Mouse (Mus musculus): ENCODE data around the gene Gm3404.
"Not testable (repeated sequence)": the region's sequence is repeated elsewhere in the genome, so short reads cannot be mapped to it uniquely, and the experiment has no call there.

Gene Gm3404

DNA sequence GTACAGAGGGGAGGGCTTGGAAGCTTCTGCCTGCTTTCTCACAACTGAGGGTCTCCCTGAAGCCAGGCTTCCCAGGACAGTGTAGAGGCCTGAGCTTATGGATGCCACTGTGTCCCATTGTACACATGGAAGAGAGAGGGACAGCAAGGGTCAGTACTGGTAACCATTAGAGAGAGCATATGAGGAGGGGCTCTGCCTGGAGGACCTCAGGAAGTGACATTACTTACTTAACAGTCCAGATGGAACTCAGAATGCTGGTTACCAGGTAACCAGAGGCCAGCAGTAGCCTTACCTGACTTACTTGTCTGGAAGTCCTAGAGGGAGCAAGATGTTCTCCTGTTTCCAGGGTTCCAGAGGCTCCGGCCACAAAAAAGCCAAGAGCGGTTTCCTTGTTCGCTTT, at the start of gene Gm3404:
Gene Gm3404, plus strand, starts transcription at position 301 of the 400 bp plus-strand sequence.
- DNase-seq (ENCODE audit: low spot score) = not testable (repeated sequence)

GRCm38 (mm10) chr5:146479564-146479963, 46.0 kb upstream of the Gm3404 start:
- peak; percentile 11 for DNase-seq (ENCODE audit: low spot score)

- not testable (repeated sequence) for DNase-seq (ENCODE audit: low spot score)
Observed at GRCm38 (mm10) chr5:146481665-146482064, 43.9 kb upstream of the Gm3404 start, which contains the start of gene Gm6408. Gene Gm6408 (plus strand): TSS chr5:146481965.

DNA sequence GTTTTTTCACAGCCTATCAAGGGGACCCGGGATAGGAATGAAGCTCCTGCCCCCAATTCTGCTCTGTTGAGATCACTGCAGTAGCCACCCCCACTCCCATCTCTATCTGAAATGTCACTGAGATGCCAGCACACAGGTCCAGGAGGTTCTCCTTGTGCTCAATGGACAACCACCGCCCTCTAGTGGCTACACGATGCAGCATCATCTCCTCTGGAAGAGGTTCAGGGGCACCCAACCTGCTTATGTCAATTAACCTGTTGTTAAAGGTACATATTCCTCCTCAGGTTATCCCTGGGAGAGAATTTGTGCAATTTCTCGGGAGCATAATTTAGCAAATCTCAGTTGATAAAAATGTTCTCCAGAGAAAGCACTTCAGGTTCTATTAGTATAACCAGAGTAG, 36.6 kb upstream of the Gm3404 start:
- peak; percentile 22 for DNase-seq (ENCODE audit: low spot score)

GRCm38 (mm10) chr5:146491063-146491462, 34.5 kb upstream of the Gm3404 start, which contains the start of gene Gm6370:
Gene Gm6370 (plus strand): TSS chr5:146491363.
- DNase-seq (ENCODE audit: low spot score) = not testable (repeated sequence)

DNA sequence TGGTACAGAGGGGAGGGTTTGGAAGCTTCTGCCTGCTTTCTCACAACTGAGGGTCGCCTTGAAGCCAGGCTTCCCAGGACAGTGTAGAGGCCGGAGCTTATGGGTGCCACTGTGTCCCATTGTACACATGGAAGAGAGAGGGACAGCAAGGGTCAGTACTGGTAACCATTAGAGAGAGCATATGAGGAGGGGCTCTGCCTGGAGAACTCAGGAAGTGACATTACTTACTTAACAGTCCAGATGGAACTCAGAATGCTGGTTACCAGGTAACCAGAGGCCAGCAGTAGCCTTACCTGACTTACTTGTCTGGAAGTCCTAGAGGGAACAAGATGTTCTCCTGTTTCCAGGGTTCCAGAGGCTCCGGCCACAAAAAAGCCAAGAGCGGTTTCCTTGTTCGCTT, 23.5 kb upstream of the Gm3404 start, which contains the start of gene 4930449I24Rik:
Gene 4930449I24Rik, plus strand, starts transcription at position 301 of the 400 bp plus-strand sequence.
- not testable (repeated sequence) for DNase-seq (ENCODE audit: low spot score)

GRCm38 (mm10) chr5:146513823-146514222, 11.8 kb upstream of the Gm3404 start, which contains the start of gene Gm3402:
Gene Gm3402 (plus strand): TSS chr5:146514123.
- not testable (repeated sequence) for DNase-seq (ENCODE audit: low spot score)

GRCm38 (mm10) chr5:146537347-146537746, 11.7 kb downstream of the Gm3404 start, which contains the start of gene Gm3409:
Gene Gm3409 (plus strand): TSS chr5:146537647.
- DNase-seq (ENCODE audit: low spot score) = not testable (repeated sequence)

DNA sequence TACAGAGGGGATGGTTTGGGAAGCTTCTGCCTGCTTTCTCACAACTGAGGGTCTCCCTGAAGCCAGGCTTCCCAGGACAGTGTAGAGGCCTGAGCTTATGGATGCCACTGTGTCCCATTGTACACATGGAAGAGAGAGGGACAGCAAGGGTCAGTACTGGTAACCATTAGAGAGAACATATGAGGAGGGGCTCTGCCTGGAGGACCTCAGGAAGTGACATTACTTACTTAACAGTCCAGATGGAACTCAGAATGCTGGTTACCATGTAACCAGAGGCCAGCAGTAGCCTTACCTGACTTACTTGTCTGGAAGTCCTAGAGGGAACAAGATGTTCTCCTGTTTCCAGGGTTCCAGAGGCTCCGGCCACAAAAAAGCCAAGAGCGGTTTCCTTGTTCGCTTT, 30.2 kb downstream of the Gm3404 start, which contains the start of gene Gm3415:
Gene Gm3415, plus strand, starts transcription at position 301 of the 400 bp plus-strand sequence.
- not testable (repeated sequence) for DNase-seq (ENCODE audit: low spot score)

GRCm38 (mm10) chr5:146564259-146564658, 38.7 kb downstream of the Gm3404 start:
- DNase-seq (ENCODE audit: low spot score) = no peak

DNA sequence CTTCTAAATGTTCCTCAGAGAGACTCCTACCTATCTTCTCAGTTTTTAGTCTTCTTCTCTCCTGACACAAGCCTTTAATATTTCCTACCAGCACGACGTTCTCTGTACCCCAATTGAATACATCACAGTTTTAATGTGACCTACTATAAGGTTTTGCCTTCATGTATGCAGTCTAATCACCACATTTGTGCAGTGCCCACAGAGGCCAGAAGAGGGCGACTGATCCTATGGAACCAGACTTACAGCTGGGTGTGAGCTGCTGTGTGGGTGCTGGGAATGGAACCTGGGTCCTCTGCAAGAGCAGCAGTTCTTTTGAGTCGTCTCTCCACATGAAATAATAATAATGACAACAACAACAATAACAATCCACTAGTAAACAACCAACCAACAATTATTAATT, 41.5 kb downstream of the Gm3404 start:
- DNase-seq (ENCODE audit: low spot score) = no peak

- not testable (repeated sequence) for DNase-seq (ENCODE audit: low spot score)
Observed at GRCm38 (mm10) chr5:146570179-146570578, 44.6 kb downstream of the Gm3404 start.

DNA sequence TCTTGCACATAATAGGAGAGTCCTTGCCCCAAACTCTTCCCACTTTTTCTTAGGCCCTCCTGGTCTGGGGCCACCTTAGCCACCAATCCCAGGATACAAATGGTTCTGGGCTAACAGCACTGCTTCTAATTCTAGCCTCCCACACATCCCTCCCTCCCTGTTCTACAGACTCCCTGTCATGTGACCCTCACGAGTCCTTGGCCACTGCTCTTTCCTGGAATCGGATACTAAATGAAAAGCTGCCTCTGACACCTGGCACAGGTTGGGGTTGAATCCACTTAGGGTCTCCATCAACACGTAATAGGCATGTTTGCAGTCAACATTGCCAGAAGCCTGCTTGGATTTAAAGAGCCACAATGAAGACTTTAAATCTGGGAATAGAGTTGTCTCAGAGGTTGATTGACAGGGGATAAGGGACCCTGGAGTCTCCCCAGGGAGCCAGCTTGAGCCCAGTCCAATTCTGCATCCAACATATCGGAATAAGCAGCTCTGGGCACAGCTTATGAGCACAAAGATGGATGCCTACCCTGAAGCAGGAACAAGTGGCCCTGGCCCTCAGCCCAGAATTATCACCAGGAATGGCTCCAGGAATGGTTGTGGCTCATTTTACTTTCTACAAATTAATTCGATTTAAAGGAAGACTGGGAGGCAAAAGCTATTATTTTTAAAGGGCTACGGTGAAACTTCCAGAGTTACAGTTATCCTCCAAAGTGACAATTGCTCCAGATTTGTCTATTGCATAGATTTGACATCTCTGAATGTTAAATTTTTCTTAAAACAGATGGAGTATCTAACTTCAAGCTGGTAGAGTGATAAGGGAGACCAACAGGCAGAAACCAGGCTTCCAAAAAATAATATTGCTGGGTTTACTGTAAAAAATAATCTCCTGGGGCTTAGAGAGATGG, 46.5 kb downstream of the Gm3404 start:
- not testable (repeated sequence) for DNase-seq (ENCODE audit: low spot score)

- not testable (repeated sequence) for DNase-seq (ENCODE audit: low spot score)
Observed at GRCm38 (mm10) chr5:146572735-146573042, 47.1 kb downstream of the Gm3404 start.

DNA sequence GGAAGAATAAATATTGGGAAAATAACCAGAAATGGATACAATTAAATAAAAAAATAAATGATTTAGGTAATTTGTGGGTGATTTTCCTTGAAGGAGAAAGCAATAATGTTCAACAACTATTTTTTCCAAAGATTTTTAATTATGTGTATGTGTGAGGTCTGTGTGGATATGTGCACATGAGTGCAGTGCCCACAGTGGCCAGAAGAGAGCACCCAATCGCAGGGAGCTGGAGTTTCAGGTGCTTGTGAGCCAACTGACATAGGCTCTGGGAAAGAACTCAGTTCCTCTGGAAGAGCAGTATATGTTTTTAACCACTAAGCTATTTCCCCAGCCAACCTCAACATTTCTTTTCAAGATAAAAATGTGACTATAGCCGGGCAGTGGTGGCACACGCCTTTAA, 51.1 kb downstream of the Gm3404 start:
- no peak for DNase-seq (ENCODE audit: low spot score)
